Mouse (Mus musculus) monocyte, adult 2 months (primary cell): ENCODE results near the gene Slc6a21.

Source experiments
- DNase-seq, 2 experiments: peaks; one replicate each; pipeline ENCODE4 v3.0.0; 2022; ENCODE audit warnings: low spot score in 2 of 2, low read depth in 1 of 2

Gene Slc6a21

GRCm38 (mm10) chr7:45313495-45313894 is 36.2 kb downstream of the Slc6a21 start:
- no peak for DNase-seq

- no peak for DNase-seq
These were observed 37.9 kb downstream of the Slc6a21 start for GRCm38 (mm10) chr7:45315182-45315701.

DNA sequence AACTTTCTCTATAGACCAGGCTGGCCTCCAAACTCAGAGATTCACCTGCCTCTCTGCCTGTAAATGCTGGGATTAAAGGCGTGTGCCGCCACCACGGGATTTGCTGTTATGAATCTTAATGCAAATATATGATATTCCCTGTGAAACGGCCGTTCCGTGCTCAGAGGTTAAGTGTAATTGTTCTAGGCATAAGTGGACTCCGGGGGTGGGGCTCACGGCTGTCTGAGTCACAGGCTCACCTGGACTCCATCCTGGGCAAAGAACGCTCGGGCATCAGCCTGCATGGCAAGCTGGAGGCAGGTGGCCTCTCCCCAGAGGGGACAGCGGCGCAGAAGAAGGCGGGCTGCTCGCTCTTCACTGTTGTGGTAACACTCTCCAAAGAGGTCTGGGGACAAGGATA is 39.2 kb downstream of the Slc6a21 start:
- no peak for DNase-seq

DNA sequence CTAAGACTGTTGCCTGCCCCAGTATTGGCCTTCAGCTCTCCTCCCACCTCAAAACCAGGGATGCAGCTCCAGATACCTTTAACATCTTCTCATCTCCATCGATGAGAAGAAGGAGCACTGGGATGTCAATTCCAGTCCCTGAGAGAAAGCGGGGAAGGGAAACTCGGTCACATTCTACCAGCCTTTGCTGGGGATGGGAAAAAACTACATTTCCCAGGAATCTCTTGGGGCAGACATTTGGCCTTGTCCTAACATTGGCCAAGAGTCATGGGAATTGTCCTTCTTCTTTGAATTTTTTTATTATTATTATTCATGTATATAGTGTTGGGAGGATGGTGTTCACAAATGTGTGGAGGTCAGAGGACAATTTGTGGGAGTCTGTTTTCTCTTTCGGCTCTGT is 44.9 kb downstream of the Slc6a21 start:
- DNase-seq, result no peak

DNA sequence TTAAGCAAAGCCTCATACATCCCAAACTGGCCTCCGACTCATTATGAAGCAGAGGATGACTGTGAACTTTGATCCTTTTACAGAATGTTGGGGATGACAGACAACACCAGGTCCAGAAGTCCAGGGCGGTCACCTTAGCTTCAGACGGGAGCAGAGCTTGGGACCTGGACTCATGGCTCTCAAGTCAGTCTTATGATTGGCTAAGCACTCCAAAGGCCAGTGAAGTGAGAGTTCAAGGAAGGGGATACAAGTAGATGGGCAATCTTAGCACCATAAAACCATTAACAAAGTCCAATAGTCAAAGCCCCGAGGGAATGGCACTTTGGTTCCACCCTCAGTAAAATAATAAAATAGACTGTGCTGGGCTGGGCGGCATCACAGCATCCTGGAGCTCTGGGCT is 45.8 kb downstream of the Slc6a21 start:
- DNase-seq, result no peak

- no peak for DNase-seq
These were observed 48.5 kb downstream of the Slc6a21 start for GRCm38 (mm10) chr7:45325800-45326199.

- DNase-seq, result no peak
These were observed 51.6 kb downstream of the Slc6a21 start for GRCm38 (mm10) chr7:45328841-45329475.

DNA sequence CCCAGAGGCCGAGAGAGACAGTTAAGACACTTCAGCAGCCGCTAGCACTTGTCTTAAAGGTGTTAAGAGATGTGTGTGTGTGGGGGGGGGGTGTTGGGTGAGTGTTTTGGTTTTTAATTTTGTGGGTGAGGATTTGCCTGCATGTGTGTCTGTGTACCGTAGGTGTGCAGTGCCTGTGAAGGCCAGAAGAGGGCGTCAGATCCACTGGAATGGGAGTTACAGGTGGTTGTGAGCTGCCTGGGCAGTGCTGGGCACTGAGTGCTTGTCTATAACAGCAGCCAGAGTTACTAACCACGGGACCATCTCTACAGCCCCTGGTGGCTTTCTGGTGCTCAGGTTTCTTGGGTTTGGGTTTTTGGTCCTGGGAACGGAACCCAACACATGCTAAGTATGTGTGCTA is 54.2 kb downstream of the Slc6a21 start:
- no peak for DNase-seq

DNA sequence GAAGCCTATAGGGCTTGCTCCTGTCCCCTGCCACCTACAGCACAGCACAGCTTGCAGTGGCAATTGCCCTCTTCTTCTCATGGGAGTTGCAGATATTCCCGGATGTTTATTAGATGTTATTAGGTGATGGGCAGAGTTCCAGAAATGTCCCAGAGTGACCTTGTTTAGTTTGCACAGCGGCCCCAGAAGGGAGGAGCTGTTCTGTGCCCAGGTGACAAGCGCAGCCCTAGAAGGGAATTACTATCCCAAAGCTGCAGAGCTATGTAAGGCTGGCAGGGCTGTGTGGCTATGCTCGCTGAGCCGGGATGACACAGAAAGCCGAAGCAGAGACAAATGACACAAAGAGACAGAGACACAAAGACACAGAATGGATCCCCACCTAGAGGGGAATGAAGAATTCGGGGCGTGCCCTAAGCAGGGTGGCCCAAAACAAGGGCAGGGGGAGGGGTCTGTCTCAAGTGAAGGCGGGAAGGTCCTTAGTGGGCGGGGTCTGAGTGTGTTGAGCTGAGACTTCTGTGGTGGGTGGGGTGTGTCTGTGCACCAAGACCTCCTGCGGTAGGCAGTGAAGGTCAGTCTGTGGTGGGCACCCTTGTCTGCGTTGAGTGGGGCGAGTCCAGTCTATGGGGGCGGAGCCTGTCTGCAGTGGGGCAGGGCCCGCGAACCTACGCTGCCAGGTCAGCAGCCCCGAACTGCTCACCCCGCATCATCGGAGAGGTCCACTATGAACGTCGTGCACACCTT is 55.5 kb downstream of the Slc6a21 start:
- no peak for DNase-seq

- peak in 1 of 2 experiments; percentile 80 for DNase-seq
These were observed 56.2 kb downstream of the Slc6a21 start, which contains the start of gene Trpm4 for GRCm38 (mm10) chr7:45333431-45333982. Gene Trpm4, minus strand, starts transcription at chr7:45333780.

DNA sequence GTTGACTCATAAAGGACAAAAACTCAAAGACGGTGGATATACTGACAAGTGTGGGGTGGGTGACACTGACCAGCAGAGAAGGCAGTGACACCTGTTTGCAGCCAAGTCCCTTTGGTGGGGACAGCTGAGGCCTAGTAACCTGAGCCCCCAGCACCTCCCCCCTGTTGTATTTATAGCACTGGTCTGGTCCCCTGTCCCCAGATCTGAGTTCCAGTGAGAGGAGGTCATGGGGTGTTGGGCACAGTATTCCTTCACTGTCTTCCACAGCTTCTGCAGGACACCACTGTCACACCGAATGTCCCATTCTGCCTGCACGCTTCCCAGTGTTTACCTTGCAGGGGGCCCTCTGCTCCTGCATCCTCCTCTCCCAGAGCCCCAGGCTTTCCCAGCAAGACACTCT is 57.3 kb downstream of the Slc6a21 start:
- no peak for DNase-seq

GRCm38 (mm10) chr7:45335056-45335455 is 57.7 kb downstream of the Slc6a21 start, which contains the start of gene Hrc:
Gene Hrc, plus strand, starts transcription at chr7:45335290.
- DNase-seq, result no peak

- no peak for DNase-seq
These were observed 59.0 kb downstream of the Slc6a21 start for GRCm38 (mm10) chr7:45336319-45336718.

DNA sequence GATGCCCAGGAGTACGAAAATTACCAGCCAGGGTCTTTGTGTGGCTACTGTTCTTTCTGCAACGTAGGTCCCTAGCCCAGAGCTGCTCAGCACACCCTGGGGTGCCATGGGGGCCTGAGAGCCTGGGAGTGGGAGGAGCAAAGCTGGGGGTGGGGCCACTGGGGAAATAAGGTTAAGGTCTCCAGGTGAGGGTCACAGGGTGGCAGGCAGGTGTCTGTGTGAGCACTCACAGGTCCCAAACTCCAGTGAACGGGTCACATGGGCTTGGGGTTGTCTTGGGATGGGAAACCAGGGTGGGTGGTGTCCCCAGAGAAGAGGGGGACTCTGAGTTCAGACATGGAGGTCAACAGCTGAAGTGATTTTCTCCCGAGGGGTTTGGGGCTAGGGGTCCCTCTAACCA is 60.2 kb downstream of the Slc6a21 start:
- DNase-seq, result no peak

- no peak for DNase-seq
These were observed 61.0 kb downstream of the Slc6a21 start for GRCm38 (mm10) chr7:45338161-45338911.
